Mouse (Mus musculus) neural tube, postnatal 0 days (tissue): Measurements from ENCODE around the gene Wsb1. TPM values are rescaled to one million over a fixed set of nuclear protein-coding genes. Genes with fewer than 3 reads are reported as not detected.

Source experiments
- polyA plus RNA-seq: library from polyadenylated mRNA; unstranded; fragments of >200 nt; fragmentation: Nextera tagmentation; extraction: Ambion mirVana; gene quantifications from 2 replicates; pipeline ENCODE4 v1.2.1, GENCODE M21; 2015

Wsb1 gene
- 206 and 242 TPM in 2 replicates for polyA plus RNA-seq

DNA sequence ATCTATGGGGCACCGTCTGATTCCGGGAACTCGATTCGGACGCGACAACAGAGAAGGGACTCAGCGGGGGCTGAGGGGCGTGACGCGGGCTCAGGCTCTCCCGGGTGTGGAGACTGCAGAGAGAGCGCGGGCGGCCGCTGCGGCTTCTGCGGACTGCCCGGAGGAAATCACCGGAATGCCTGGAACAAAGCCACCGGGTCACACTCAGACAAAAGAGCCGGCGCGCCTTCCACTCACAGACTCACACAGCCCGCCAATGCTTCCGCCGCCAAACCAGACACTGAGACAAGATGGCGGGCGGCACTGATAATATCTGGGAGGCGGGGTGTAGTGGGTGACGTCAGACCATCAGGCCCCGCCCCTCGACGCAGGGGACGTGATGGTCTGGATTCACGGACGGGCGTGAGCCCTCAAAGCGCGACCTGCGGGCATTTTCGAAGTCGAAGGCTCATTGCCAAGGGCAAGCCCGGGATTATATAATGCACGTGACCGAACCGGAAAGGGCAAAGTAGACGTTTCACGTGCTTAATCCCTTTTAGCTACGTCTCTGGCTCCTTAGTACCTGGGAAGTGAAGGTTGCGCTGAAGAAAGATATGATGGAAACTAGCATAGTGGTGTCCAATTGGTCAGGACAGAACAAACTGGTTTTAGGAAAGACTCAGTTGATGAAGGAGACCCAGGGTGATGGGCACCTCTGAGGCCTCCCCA lies at the start of gene Wsb1:
Gene Wsb1, minus strand, starts transcription at position 281 of the 708 bp plus-strand sequence.

DNA sequence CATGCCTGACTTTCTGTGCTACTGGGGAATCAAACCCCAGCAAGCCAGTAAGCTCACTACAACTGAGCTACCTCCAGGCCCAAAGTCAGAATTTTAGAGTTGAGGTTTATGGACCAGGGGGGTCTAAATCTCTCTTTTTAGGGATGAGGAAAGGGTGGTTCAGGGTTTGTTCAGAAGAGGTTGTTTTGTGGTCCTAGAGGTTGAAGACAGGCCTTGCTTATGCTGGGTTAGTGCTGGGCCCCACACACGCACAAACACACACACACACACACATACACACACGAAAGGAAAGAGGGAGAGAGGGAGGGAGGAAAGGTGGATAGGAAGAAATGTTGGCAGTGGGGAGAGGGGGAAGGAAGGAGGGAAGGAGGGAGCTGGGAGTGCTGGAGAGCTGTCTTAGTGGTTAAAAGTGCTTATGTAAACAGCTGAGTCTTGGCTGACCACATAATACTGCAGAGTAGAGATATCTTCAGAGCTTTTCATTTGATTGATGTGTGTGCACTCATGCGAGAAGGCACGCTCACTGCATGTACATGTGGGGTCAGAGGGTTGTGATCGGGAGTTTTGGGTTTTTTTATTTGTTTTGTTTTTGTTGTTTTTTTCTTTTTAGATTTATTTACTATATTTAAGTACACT lies 42.5 kb upstream of the Wsb1 start, which contains the start of gene Gm9964:
Gene Gm9964, minus strand, starts transcription at position 51 of the 636 bp plus-strand sequence.

Other genes with a start within 250 kb of the Wsb1 start
- 3.3 and 4.0 TPM in 2 replicates for gene Ksr1, start 108.3 kb downstream of the Wsb1 start, polyA plus RNA-seq
- not detected in 2 replicates for gene Gm9964, start 42.2 kb upstream of the Wsb1 start, polyA plus RNA-seq
- gene Nf1, start 85.0 kb upstream of the Wsb1 start, polyA plus RNA-seq = 7.5 and 8.7 TPM in 2 replicates
- gene Omg, start 249.4 kb upstream of the Wsb1 start, polyA plus RNA-seq = 43.4 and 47.3 TPM in 2 replicates